Mouse (Mus musculus) heart, embryonic 13.5 days (tissue): Measurements from ENCODE around the gene Mrps23. TPM values are rescaled to one million over a fixed set of nuclear protein-coding genes. Genes with fewer than 3 reads are reported as not detected.

ENCODE experiments used
- ATAC-seq: fragments of 200-750 bp; cut with Nextera tagmentation; 2 replicates; pipeline ENCODE4 v1.8.0; 2017; ENCODE audit warnings: moderate TSS enrichment; ENCODE audit not compliant: insufficient number of reproducible peaks, low FRiP score, low TSS enrichment; ENCODE audit errors: extremely low read depth
- H3K27ac ChIP-seq: fragments of 300-500 bp; sonication (generic); replicated peaks from 2 replicates; pipeline ENCODE4 v1.5.1; 2015; ENCODE audit warnings: moderate library complexity, mild to moderate bottlenecking, inconsistent platforms
- H3K27me3 ChIP-seq: fragments of 300-500 bp; sonication (generic); replicated peaks from 2 replicates; pipeline ENCODE4 v1.6.1; 2015; ENCODE audit warnings: mild to moderate bottlenecking, inconsistent platforms
- H3K36me3 ChIP-seq: fragments of 300-500 bp; sonication (generic); 2 replicates; pipeline ENCODE4 v1.6.1; 2015; ENCODE audit warnings: mild to moderate bottlenecking, inconsistent platforms
- H3K4me1 ChIP-seq: fragments of 300-500 bp; sonication (generic); 2 replicates; pipeline ENCODE4 v1.6.1; 2015; ENCODE audit warnings: inconsistent platforms
- H3K4me2 ChIP-seq: fragments of 300-500 bp; sonication (generic); 2 replicates; pipeline ENCODE4 v1.6.1; 2015; ENCODE audit warnings: inconsistent platforms, mild to moderate bottlenecking, moderate library complexity
- H3K4me3 ChIP-seq: fragments of 300-500 bp; sonication (generic); 2 replicates; pipeline ENCODE4 v1.5.1; 2015; ENCODE audit warnings: moderate library complexity, mild to moderate bottlenecking, inconsistent platforms
- H3K9ac ChIP-seq: fragments of 300-500 bp; sonication (generic); 2 replicates; pipeline ENCODE4 v1.6.1; 2015; ENCODE audit warnings: inconsistent platforms, mild to moderate bottlenecking, moderate library complexity
- H3K9me3 ChIP-seq: fragments of 300-500 bp; sonication (generic); 2 replicates; pipeline ENCODE4 v1.6.1; 2016; ENCODE audit warnings: inconsistent platforms
- WGBS: fragments of 180-500 bp; shearing (Covaris S2); methylation state at CpG from one replicate; pipeline ENCODE4 v1.1.7; 2015; ENCODE audit warnings: mixed read lengths; 5-methylcytosine and 5-hydroxymethylcytosine counted together
- polyA plus RNA-seq: library from polyadenylated mRNA; unstranded; fragments of >200 nt; fragmentation: Nextera tagmentation; extraction: Ambion mirVana; gene quantifications from 2 replicates; pipeline ENCODE4 v1.2.1, GENCODE M21; 2015

Gene Mrps23
- polyA plus RNA-seq, 1 experiment from 2014 or later: 76.0 TPM

- H3K4me2 ChIP-seq: peak overlapping the region; percentile 49
- no peak; the same call in 1 of the 2 replicates for ATAC-seq
These were observed 11.0 kb downstream of the Mrps23 start for GRCm38 (mm10) chr11:88214881-88215831.

DNA sequence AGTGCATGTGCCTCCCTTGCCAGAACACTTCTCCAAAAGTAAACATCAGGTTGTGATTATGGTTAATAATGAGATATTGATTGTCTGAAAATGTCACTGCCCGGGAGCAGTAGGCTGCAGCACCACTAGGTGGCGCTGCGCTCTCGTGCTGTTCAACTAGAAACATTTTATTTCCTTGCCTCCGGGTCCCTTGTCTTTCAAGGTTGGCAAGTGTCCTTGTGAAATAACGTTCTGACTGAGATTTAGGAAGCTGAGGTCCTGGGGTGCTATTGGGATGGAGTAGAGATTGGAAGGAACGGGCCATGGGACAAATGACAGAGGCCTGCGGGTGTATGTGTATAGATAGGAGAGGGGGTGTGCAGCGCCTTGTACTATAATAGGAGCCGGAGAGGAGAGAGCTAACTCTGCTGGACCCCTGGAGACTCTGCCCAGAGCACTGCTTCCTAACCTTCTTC, 12.1 kb downstream of the Mrps23 start:
- ATAC-seq: no peak
- H3K27ac ChIP-seq: 0 out of 2 replicates have a peak overlapping the region, but pooled peaks have one; percentile 2
- H3K4me2 ChIP-seq: peak overlapping the region; percentile 49
- H3K27me3 ChIP-seq: no peaks in the 10 kb centered on the region
- H3K4me3 ChIP-seq: peak overlapping the region; percentile 24
- H3K4me1 ChIP-seq: peaks cover 40% of the 10 kb centered on the region
- H3K36me3 ChIP-seq: peaks cover 7% of the 10 kb centered on the region
- WGBS: 18% methylated on average over 10 of the region's 10 CpGs
- H3K9me3 ChIP-seq: no peaks in the 10 kb centered on the region
- H3K9ac ChIP-seq: peak overlapping the region; percentile 64

More at GRCm38 (mm10) chr11:88214881-88215831, 11.0 kb downstream of the Mrps23 start:
- H3K9ac ChIP-seq: peak overlapping the region; percentile 41
- peak overlapping the region; percentile 7; the same call in 1 of the 2 replicates for H3K4me3 ChIP-seq
- H3K36me3 ChIP-seq: peaks cover 18% of the 10 kb centered on the region
- peaks cover 40% of the 10 kb centered on the region for H3K4me1 ChIP-seq
- 44% methylated on average over 21 of the region's 21 CpGs for WGBS
- H3K27ac ChIP-seq: peak overlapping the region; percentile 79
- H3K27me3 ChIP-seq: no peaks in the 10 kb centered on the region
- no peaks in the 10 kb centered on the region for H3K9me3 ChIP-seq

DNA sequence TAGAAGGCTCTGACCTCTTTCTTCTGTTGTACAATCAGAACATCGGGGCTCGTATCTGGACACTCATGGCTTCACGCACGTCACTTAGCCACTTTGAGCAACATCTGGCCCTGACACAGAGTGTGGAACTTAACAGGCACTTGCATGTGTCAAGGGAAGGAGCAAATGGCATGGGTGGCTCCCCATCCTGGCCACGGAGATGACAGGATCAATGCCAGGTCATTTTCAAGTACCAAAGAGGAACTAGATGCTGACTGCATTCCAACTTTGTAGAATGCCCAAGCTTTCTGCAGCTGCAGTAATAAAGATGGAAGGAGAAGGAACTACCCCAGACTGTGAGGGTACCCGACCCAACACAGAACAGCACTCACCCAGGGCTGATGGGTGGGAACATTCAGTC, 14.0 kb downstream of the Mrps23 start:
- H3K4me1 ChIP-seq: peaks cover 48% of the 10 kb centered on the region
- H3K27me3 ChIP-seq: no peaks in the 10 kb centered on the region
- no peak for ATAC-seq
- H3K27ac ChIP-seq: no peak overlapping the region
- H3K36me3 ChIP-seq: no peaks in the 10 kb centered on the region
- no peak overlapping the region for H3K9ac ChIP-seq
- H3K9me3 ChIP-seq: no peaks in the 10 kb centered on the region
- 44% methylated on average over 6 of the region's 6 CpGs for WGBS
- H3K4me3 ChIP-seq: no peak overlapping the region
- no peak overlapping the region for H3K4me2 ChIP-seq

GRCm38 (mm10) chr11:88218586-88218985, 14.4 kb downstream of the Mrps23 start:
- Histone ChIP-seq H3K9ac (no peak overlapping the region), H3K36me3 (no peaks in the 10 kb centered on the region), H3K9me3 (no peaks in the 10 kb centered on the region), H3K27me3 (no peaks in the 10 kb centered on the region), H3K4me3 (no peak overlapping the region), H3K27ac (no peak overlapping the region), H3K4me2 (no peak overlapping the region), H3K4me1 (peaks cover 47% of the 10 kb centered on the region)
- 40% methylated on average over 7 of the region's 7 CpGs for WGBS
- no peak for ATAC-seq

GRCm38 (mm10) chr11:88221929-88222475, 17.8 kb downstream of the Mrps23 start:
- H3K9ac ChIP-seq: no peak overlapping the region
- H3K4me2 ChIP-seq: no peak overlapping the region
- no peaks in the 10 kb centered on the region for H3K36me3 ChIP-seq
- peaks cover 16% of the 10 kb centered on the region for H3K4me1 ChIP-seq
- no peak for ATAC-seq
- WGBS: 86% methylated on average over 15 of the region's 15 CpGs
- no peak overlapping the region for H3K27ac ChIP-seq
- no peaks in the 10 kb centered on the region for H3K9me3 ChIP-seq
- H3K27me3 ChIP-seq: no peaks in the 10 kb centered on the region
- no peak overlapping the region for H3K4me3 ChIP-seq

DNA sequence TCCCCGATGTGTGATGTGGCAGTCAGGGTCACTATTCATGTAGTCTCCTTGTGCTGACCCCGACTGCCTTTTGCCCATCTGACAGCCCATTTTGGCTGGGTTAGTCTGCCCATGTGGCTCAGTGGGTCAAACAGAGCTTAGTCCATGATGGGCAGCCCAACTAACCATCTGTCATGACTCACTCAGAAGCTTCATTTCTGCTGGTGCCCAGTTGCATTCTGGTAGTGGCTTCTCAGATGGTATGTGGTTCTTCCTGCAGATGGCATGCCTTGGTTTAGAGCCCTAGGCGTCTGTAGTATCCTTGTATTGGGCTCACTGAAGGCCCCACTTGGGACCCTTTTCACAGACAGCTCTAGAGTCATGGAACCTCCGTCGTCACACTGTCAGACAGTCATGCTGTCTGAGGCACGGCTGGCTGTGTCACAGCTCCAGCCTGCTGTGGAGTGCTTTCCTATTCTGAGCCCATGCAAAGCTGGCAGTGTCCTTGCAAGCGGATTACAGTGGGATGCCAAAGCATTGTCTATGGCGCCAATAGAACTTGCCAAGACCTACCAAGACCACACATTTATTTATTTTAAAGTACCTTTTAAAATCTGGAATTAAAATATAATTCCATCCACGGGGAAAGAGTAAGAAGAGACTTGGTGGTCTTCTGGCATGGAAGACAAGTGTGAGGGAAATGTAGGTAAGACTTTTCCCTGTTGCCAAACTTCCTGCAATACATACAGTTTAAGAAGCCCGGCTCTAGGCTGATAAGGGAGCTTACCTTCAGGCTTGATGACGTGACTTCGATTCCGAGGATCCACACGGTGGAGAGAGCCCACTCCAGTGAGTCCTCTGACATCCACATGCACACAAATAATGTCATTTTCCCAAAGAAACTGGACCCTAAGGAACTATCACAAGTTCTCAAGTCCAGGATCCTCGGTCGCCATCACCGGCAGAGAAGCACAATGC, 23.1 kb downstream of the Mrps23 start:
- Histone ChIP-seq H3K4me2 (no peak overlapping the region), H3K27me3 (no peaks in the 10 kb centered on the region), H3K4me1 (peaks cover 5% of the 10 kb centered on the region; the same call in 1 of the 2 replicates), H3K9ac (no peak overlapping the region), H3K36me3 (no peaks in the 10 kb centered on the region), H3K9me3 (no peaks in the 10 kb centered on the region), H3K27ac (no peak overlapping the region), H3K4me3 (no peak overlapping the region)
- ATAC-seq: no peak
- WGBS: 76% methylated on average over 17 of the region's 17 CpGs

DNA sequence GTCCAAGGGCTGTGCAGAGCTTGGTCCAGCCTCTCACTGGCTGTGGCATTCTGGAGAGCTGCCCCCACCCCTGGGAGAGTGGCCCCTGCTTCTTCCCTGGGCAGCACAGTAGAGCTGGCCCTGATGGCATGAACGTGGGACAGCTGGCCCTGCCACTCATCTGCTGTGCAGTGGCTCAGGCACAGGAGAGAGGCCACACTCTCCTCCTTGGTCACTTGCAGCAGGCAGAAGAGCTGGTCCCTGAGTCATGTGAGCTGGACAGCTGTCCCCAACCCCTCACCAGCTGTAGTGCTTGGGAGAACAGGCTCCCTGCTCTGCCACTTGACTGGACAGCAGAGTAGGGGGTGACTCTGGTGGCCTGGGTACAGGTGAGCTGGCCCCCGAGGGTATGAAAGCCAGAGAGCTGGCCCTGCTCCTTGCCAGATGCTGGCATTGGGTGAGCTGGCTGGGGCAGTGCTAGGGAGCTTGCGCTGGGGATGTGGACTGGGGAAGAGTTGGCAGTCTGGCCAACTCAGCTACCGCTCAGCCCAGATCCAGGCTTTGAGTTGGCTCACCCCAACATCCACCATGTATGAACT, 27.1 kb downstream of the Mrps23 start:
- no peaks in the 10 kb centered on the region for H3K9me3 ChIP-seq
- H3K4me2 ChIP-seq: no peak overlapping the region
- no peak overlapping the region for H3K9ac ChIP-seq
- H3K36me3 ChIP-seq: no peaks in the 10 kb centered on the region
- H3K4me3 ChIP-seq: no peak overlapping the region
- H3K27me3 ChIP-seq: no peaks in the 10 kb centered on the region
- H3K4me1 ChIP-seq: peaks cover 33% of the 10 kb centered on the region
- no peak overlapping the region for H3K27ac ChIP-seq
- WGBS: 57% methylated on average over 4 of the region's 4 CpGs
- ATAC-seq: no peak

GRCm38 (mm10) chr11:88233528-88234427, 29.6 kb downstream of the Mrps23 start:
- no peaks in the 10 kb centered on the region for H3K27me3 ChIP-seq
- H3K4me1 ChIP-seq: peaks cover 34% of the 10 kb centered on the region
- WGBS: 58% methylated on average over 17 of the region's 17 CpGs
- no peak overlapping the region for H3K4me3 ChIP-seq
- H3K36me3 ChIP-seq: no peaks in the 10 kb centered on the region
- ATAC-seq: no peak
- peak overlapping the region; percentile 36; the same call in 1 of the 2 replicates for H3K27ac ChIP-seq
- H3K9ac ChIP-seq: no peak overlapping the region
- H3K9me3 ChIP-seq: no peaks in the 10 kb centered on the region
- H3K4me2 ChIP-seq: no peak overlapping the region

- 47% methylated on average over 4 of the region's 4 CpGs for WGBS
- Histone ChIP-seq H3K36me3 (no peaks in the 10 kb centered on the region), H3K9ac (no peak overlapping the region), H3K27me3 (no peaks in the 10 kb centered on the region), H3K27ac (no peak overlapping the region), H3K4me2 (no peak overlapping the region), H3K4me3 (no peak overlapping the region), H3K4me1 (peaks cover 34% of the 10 kb centered on the region), H3K9me3 (no peaks in the 10 kb centered on the region)
- ATAC-seq: no peak
These were observed 30.6 kb downstream of the Mrps23 start for GRCm38 (mm10) chr11:88234789-88235188.
